Mouse (Mus musculus) lung, postnatal 0 days (tissue): ENCODE results near the gene Slc27a2. TPM values are rescaled to one million over a fixed set of nuclear protein-coding genes. Genes with fewer than 3 reads are reported as not detected.

Experiments used
- ATAC-seq: fragments of 200-750 bp; cut with Nextera tagmentation; 2 replicates; pipeline ENCODE4 v1.8.0; 2017; ENCODE audit warnings: moderate library complexity
- DNase-seq: peaks from one replicate; pipeline ENCODE4 v3.0.0-alpha.2; 2016; ENCODE audit warnings: low spot score
- H3K27ac ChIP-seq: fragments of 300-500 bp; sonication (generic); 2 replicates; pipeline ENCODE4 v1.5.1; 2014; ENCODE audit warnings: antibody characterized with exemption, mild to moderate bottlenecking, low read length, mixed read lengths
- H3K27me3 ChIP-seq: fragments of 300-500 bp; sonication (generic); replicated peaks from 2 replicates; pipeline ENCODE4 v1.6.1; 2014; ENCODE audit warnings: low read length, mixed read lengths; ENCODE audit not compliant: insufficient read depth
- H3K36me3 ChIP-seq: fragments of 300-500 bp; sonication (generic); 2 replicates; pipeline ENCODE4 v1.6.1; 2014; ENCODE audit warnings: low read length, mixed read lengths; ENCODE audit not compliant: insufficient read depth
- H3K4me1 ChIP-seq: fragments of 300-500 bp; sonication (generic); 2 replicates; pipeline ENCODE4 v1.6.1; 2014; ENCODE audit warnings: antibody characterized with exemption, low read depth, low read length, mixed read lengths; ENCODE audit not compliant: insufficient read depth
- H3K4me2 ChIP-seq: fragments of 300-500 bp; sonication (generic); replicated peaks from 2 replicates; pipeline ENCODE4 v1.6.1; 2014; ENCODE audit warnings: low read depth, mild to moderate bottlenecking, low read length, moderate library complexity, mixed read lengths
- H3K4me3 ChIP-seq: fragments of 300-500 bp; sonication (generic); 2 replicates; pipeline ENCODE4 v1.5.1; 2014; ENCODE audit warnings: low read depth, low read length
- H3K9ac ChIP-seq: fragments of 300-500 bp; sonication (generic); replicated peaks from 2 replicates; pipeline ENCODE4 v1.6.1; 2014; ENCODE audit warnings: low read depth, mild to moderate bottlenecking
- H3K9me3 ChIP-seq: fragments of 300-500 bp; sonication (generic); 2 replicates; pipeline ENCODE4 v1.6.1; 2016; ENCODE audit warnings: low read length, mixed read lengths
- CTCF ChIP-seq: IDR thresholded peaks from 2 replicates; pipeline ENCODE4 v1.5.1; 2016; ENCODE audit warnings: antibody characterized with exemption, mild to moderate bottlenecking
- EP300 ChIP-seq: IDR thresholded peaks from 2 replicates; pipeline ENCODE4 v1.6.1; 2016; ENCODE audit warnings: antibody characterized with exemption, mild to moderate bottlenecking, control low read depth
- WGBS: fragments of 180-500 bp; shearing (Covaris S2); extraction: QIAGEN DNeasy Blood & Tissue Kit; methylation state at CpG from one replicate; pipeline ENCODE4 v1.1.7; 2014; 5-methylcytosine and 5-hydroxymethylcytosine counted together
- polyA plus RNA-seq: library from polyadenylated mRNA; unstranded; fragments of >200 nt; fragmentation: Nextera tagmentation; extraction: Ambion mirVana; gene quantifications from 2 replicates; pipeline ENCODE4 v1.2.1, GENCODE M21; 2015

Gene Slc27a2
- polyA plus RNA-seq, 1 experiment from 2014 or later, result 1.0 TPM

DNA sequence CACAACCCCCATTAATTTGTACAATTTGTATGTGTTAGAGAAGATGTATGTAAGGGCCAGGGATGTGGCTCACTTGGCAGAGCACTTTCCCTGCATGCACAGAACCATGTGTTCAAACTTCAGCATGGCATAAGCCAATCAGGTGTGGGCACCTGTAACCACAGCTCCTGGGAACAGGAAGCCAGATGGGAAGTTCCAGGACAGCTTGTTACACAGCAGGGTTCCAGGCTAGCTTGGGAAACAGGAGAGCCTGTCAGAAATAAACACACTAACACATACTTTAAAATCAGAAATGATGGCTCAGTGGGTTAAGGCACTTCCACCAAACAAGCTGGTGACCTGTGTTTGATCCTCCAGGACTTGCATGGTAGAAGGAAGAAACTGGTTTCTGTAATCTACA is 70.9 kb downstream of the Slc27a2 start:
- no peaks in the 10 kb centered on the region for H3K9me3 ChIP-seq
- H3K4me3 ChIP-seq, result no peak overlapping the region
- DNase-seq, result no peak
- no peak overlapping the region for H3K27ac ChIP-seq
- no peaks in the 10 kb centered on the region for H3K4me1 ChIP-seq
- H3K9ac ChIP-seq, result no peak overlapping the region
- TF ChIP-seq EP300 (no peak), CTCF (no peak)
- no peak for ATAC-seq
- no peaks in the 10 kb centered on the region for H3K27me3 ChIP-seq
- H3K4me2 ChIP-seq, result no peak overlapping the region
- H3K36me3 ChIP-seq, result no peaks in the 10 kb centered on the region

DNA sequence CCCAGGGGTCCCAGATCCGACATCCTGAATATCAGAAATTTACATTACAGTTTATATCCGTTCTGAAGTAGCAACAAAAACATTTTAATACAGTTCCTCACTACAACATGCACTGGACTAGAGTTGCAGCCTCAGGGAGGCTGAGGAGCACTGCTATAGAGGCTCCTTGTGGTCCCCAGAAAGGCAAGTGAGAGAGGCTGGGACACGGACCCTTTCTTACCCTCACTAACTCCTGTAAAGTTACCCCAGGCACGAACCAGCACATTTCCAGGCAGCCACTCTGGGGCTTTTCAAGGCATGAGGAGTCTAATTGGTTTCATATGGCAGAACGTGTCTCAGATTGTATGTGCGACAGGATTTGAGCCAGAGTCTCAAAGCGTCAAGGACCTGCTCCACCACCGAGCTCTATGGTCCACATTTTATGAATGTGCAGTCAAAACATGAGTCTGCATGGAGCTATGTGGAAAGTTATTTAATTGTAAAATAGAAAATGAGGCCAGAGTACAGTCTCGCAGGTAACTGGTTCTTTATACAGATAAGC is 76.3 kb downstream of the Slc27a2 start:
- Histone ChIP-seq H3K4me2 (no peak overlapping the region), H3K36me3 (no peaks in the 10 kb centered on the region), H3K27me3 (no peaks in the 10 kb centered on the region), H3K4me1 (no peaks in the 10 kb centered on the region), H3K9ac (no peak overlapping the region), H3K27ac (no peak overlapping the region), H3K9me3 (no peaks in the 10 kb centered on the region), H3K4me3 (no peak overlapping the region)
- 77% methylated on average over 9 of the region's 9 CpGs for WGBS
- TF ChIP-seq CTCF (no peak), EP300 (no peak)
- DNase-seq (no peak), ATAC-seq (no peak)

DNA sequence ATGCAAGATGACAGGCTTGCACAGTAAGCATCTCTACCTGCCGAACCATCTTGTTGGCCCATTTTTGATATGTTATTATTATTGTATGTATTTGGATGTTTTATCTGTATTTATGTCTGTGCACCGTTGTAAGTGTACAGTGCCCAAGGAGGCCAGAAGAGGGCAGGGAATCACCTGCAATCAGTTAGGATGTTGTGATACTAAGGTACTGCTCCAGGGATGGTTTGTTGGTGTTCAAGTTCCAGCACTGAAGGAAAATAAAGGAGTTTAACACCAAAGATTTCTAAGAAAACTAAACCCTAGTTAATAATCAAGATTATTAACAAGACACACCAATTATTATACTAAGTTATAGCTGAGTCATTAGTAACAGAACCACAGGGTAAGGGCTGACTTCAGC is 81.0 kb downstream of the Slc27a2 start:
- 68% methylated on average over 2 of the region's 2 CpGs for WGBS
- TF ChIP-seq EP300 (no peak), CTCF (peak; percentile 17)

DNA sequence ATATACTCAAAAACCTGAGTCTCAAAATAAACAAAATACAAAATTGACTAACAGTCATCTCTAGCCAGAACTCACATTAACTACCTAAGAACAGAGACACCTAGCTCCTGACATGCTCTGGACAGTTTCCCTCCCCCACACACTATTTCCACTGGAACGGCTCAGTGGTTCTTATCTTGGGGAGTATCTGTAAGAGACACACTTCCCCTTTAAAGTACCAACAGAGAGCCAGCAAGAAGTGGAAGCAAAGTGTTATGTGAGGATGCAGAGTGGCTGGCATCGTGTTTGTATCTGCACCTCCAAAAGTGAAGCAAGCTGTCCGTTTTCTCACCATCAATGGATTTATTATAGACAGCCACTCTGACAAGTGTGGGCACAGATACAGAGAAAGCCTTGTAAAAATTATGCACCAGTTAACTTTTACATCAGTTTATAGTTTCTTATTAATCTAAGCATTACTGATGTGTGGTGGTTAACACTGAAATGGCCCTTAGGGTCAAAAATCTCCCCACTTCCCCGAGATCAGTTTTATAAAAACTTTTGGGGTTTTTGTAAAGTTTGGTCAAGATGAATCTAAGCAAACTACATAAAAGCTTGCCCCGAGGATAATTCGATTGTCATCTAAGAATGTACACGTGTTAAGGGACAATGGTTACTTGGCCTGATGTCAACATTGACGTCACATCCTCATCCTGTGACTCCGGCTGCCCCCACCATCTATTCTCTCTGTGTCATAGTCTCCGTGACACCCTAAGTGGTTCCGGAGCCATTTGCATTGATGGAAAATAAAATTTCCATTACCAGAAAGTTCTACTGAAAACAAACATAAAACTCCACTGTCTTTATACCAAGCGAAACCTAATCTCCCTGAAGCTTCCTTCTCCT is 84.0 kb downstream of the Slc27a2 start:
- whole genome bisulfite sequencing, result 56% methylated on average over 12 of the region's 12 CpGs
- Histone ChIP-seq H3K27ac (no peak overlapping the region), H3K4me1 (peaks cover 3% of the 10 kb centered on the region; the same call in 1 of the 2 replicates), H3K27me3 (no peaks in the 10 kb centered on the region), H3K36me3 (peaks cover 6% of the 10 kb centered on the region), H3K9me3 (no peaks in the 10 kb centered on the region), H3K4me3 (no peak overlapping the region), H3K9ac (no peak overlapping the region), H3K4me2 (no peak overlapping the region)
- TF ChIP-seq CTCF (no peak), EP300 (0 out of 2 replicates have a peak, but pooled peaks have one; percentile 13)
- ATAC-seq (peak; percentile 67), DNase-seq (peak; percentile 50)

More for the DNA sequence above, 81.0 kb downstream of the Slc27a2 start:
- peaks cover 3% of the 10 kb centered on the region; the same call in 1 of the 2 replicates for H3K4me1 ChIP-seq
- H3K9ac ChIP-seq, result no peak overlapping the region
- ATAC-seq (no peak), DNase-seq (no peak)
- H3K9me3 ChIP-seq, result no peaks in the 10 kb centered on the region
- no peaks in the 10 kb centered on the region for H3K36me3 ChIP-seq
- H3K27me3 ChIP-seq, result no peaks in the 10 kb centered on the region
- H3K27ac ChIP-seq, result no peak overlapping the region
- H3K4me2 ChIP-seq, result no peak overlapping the region
- no peak overlapping the region for H3K4me3 ChIP-seq

Other genes starting within 250 kb of the Slc27a2 start
- 1.4 and 1.7 TPM in 2 replicates for gene Atp8b4, start 51.7 kb upstream of the Slc27a2 start, polyA plus RNA-seq
- gene Hdc, start 66.9 kb downstream of the Slc27a2 start, polyA plus RNA-seq, result 35.2 and 41.5 TPM in 2 replicates
- gene Gabpb1, start 123.9 kb downstream of the Slc27a2 start, polyA plus RNA-seq, result 24.5 and 33.0 TPM in 2 replicates
- gene Usp8, start 154.9 kb downstream of the Slc27a2 start, polyA plus RNA-seq, result 36.9 and 45.6 TPM in 2 replicates
- 1.6 and 2.0 TPM in 2 replicates for gene Usp50, start 231.1 kb downstream of the Slc27a2 start, polyA plus RNA-seq